Mouse (Mus musculus) testis, postnatal 14 days (tissue): ENCODE data around the gene Myo16.

Experiments
- DNase-seq: peaks from one replicate; pipeline ENCODE4 v3.0.0; 2021; ENCODE audit warnings: low spot score

The Myo16 gene

DNA sequence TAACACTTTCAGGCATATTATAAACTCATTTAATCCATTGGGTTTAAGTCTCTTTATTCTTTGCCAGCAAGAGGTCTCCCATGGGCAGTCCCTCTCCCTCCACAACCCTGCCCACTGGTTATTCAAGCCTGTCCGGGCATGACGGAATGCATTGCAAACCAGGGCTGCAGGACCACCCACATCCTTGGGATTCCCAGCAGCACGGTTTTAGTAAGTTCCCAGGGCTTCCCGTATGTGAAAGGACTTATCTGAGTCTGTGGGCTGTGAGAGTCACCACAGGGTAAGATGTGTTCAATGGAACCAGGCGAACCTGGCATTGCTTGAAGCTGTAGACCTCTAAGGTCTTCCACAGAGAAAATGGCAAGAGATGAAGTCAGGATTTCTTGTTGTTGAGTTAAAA is 471.6 kb downstream of the Myo16 start:
- DNase-seq, result no peak

- no peak for DNase-seq
These were observed 475.0 kb downstream of the Myo16 start for GRCm38 (mm10) chr8:10628725-10629124.

DNA sequence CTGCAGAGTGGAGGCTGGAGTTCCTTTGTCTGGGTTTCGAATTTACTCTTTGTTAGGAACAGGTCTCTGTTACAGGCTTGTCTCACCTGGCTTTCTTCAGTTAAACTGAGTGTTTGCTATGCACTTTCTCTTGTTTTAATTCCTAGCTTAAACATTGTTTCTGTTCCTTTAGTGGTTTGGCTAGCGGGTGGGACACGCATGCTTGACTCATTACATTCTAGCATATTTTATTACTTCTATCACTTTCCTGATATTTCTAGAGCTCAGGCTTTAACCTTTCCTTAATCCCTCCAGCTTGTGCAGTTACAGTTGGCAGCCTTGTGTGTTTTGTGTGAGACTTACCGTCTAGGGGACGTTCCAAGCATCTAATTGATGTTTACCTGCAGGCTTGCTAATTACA is 476.2 kb downstream of the Myo16 start:
- DNase-seq, result no peak

- DNase-seq, result no peak
These were observed 477.3 kb downstream of the Myo16 start for GRCm38 (mm10) chr8:10631006-10631405.

- DNase-seq, result no peak
These were observed 478.9 kb downstream of the Myo16 start for GRCm38 (mm10) chr8:10632603-10633002.

DNA sequence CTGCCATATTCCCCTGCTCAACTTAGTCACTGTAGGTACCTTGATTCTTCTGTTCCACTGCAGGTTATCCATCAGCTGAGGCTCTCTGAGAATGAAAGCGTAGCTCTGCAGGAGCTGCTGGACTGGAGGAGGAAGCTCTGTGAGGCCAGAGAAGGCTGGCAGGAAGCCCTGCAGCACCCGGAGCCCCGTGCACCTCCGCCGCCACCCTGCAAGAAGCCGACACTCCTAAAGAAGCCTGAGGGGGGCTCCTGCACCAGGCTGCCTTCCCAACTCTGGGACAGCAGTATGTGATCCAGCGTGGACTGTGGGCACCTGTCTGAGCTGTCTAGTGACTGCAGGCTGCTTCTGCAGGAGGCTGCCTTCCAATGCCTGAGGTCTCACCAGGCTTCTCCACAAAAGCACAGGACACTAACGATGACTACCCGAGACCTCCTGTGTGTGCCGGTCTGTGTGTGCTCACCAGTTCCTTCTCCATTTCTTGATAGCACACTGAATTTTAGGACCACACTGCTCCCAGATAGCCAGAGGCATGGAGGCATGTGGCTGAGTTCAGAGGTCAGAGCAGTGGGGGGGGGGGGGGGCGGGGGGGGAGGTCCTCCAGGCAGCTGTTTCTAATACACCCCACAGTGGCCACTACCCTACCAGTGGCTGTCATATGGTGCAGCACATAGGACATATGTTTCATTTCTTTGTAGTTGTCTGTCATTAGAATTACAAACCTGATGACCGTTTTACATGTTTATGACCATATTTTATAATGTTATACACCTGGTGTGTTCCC is 479.8 kb downstream of the Myo16 start:
- DNase-seq, result no peak

DNA sequence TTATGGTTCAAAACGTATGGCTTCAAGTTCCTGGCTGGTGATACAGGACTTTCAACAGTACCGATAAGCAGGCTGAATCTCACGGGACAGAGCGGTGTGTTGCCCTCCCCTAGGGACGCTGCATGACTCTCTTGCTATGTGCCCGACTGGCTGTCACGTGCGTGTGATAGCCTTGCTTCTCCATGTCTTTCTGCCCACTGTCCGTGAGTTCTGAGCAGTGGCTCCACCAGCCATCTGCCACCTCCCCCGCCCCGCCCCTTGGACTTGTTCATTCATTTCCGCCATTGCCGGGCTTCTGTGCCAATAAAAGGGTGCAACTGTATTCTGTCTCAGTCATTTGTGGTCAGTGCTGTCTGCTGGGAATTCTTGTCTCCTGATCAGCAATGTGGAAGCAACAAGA is 480.7 kb downstream of the Myo16 start:
- DNase-seq, result no peak

DNA sequence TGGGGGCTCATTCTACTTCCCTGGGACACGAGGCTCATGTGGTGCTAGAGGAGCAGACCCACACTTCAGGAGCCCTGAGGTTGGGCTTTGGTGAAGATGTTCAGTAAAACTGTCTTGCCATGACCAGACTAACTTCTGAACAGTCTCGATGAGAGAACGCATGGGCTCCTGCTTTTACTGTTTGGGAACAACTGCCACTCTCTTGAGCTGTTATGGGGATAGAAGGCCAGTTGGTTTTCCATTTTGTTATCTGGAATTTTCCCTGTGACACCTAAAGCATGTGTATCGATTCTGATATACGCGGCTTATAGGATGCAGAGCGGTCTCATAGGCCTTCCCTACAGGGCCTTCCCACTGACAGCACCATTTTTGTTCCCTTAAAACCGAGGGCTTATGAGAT is 485.2 kb downstream of the Myo16 start:
- DNase-seq, result no peak

DNA sequence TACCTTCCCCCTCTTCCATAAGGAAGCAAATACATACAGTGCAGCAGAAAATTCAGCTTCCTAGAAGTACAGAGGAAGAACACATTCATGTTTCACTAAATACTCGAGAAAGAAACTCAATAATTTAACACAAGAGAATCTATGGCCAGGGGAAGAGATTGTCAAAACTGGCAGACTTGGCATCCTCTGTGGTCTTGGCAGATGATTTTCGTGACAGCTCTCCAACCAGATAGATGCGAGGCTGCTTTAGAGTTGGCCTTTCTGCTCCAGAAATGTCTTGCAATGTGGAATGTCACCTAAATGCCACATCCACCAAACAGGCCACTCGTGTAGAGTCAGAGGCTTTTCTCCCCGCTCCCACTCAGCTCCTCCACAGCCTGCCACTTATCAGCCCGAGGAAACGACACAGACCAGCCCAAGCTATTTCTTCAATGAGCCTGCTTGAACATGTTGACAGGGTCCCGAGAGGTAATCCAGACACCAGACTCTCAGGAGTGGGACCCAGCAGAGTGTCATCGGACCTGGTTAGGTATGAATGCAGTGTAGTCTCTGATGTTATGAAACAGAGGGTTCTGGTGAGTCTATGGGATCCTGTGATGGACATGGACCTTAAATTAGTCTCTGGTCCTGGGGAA is 486.6 kb downstream of the Myo16 start:
- no peak for DNase-seq

DNA sequence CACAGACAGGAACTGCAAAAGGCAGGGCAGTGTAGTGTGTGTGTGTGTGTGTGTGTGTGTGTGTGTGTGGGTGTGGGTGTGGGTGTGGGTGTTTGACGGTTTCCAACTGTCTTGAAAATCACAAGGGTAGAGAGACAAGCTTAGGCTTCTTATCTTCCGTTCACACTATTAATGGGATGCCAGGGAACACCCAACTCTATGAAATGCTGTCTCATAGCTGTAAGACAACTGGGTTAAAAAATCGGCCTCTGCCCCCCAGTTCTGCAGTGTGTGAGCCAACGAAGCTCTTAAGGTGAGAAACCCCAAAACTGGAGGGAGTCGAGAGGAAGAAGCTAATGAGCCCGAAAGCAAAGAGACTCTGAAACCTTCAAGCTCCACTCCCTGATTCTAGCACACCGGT is 487.1 kb downstream of the Myo16 start:
- no peak for DNase-seq

DNA sequence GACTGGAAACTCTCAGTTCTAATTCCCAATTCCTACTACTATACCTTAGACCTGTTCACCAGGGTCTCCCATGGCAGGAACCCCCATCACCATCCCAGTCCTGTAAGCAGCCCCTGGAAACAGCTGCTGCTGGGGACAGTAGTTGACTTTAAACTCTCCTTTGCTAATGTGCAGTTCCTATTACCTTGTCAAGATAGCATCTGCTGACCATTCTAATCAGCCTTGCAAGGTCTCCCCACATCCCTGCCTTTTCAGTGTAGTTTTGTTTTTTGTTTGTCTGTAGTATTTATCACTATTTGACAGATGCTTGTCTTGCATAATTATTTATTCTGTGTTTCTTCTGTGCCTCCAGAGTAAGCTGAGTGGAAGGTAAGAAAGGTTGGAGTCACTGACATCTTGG is 487.6 kb downstream of the Myo16 start:
- no peak for DNase-seq

DNA sequence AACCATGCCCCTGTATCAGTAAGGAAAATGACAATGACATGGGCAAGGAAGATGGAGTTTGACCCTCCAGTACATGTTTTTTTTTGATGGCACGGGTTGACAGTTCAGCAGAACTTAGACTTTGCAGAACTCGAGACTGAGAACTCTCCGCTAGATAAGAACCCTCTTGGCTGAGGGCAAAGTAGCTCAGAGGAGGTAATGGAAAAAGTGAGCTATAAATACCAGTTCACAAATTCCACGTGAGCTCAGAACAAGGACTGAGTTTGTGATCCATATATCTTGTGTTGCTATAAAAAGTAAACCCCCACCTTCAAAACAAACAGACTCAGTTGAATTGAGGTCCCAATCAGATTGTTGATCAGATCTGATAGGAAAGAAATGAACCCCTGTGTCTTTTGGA is 489.5 kb downstream of the Myo16 start:
- no peak for DNase-seq

DNA sequence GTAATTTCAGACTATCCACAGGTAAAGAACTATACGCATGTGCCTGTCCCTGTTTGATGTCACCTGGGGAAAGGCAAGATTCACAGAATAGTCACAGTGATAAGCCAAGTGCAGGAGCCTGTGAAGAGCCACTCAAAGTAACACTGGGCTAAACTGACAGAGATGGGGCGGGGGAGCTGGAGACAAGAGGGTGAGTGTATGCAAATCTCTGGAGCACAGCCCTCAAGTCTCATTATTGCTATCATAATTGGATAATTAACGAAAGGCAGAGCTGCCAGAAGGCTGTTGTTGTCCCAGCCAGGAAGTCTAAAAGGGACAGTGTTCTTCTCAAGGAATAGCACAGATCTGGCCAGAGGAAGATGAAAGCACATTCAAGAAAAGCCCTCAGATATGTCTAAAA is 490.8 kb downstream of the Myo16 start:
- DNase-seq, result no peak

- no peak for DNase-seq
These were observed 492.0 kb downstream of the Myo16 start for GRCm38 (mm10) chr8:10645740-10646139.

DNA sequence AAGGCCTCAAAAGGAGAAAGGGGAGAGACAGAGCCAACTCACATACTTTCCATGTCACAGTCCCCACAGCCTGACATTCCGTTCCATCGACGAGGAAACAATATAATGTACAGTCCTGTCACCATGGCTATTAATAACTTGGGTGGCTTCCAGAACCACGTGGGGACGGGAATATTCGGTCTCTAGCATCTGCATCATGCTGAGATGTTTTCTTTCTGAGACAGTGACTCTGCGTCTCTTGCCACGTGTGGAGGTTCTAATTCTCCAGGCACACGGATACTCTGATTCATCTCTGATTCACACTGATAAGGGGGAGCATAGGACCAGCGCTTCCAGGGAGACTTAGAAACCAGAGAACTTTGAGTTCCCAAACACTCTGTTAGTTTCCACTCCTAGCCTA is 492.8 kb downstream of the Myo16 start:
- DNase-seq, result no peak

DNA sequence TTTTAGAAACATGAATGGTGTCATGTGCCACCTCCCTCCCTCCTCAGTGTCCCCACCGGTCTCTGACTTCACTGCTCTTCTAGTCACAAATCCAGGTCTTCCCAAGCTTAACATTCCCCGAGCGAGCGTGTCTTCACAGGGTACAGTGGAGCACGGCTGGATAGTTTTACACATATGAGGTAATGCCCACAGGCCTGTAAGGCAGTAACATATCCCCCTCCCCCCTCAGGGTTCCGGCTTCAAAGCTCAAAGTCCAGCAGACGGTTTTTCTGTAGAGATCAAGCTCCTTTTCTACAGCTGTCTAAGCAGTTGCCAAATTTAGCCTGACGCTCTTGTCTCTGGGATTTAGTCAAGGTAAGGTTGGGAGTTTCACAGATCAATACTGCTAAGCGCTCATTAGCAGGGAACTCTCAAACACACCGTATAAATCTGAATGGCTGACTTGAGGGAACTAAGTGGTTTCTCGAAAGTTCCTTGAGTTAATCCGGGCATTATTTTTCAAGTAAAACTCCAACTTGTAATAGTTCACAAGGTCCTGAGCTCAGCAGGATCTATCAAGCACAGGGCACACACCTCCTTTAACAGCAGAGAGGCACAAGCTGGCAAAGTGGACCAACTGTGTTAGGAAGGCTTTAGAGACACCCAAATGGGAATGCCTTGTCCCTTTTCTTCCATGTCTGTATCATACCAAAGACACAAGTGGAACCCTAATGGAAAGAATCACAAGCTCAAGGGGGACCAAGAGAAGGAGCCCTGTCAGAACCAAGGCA is 498.0 kb downstream of the Myo16 start:
- DNase-seq, result no peak

DNA sequence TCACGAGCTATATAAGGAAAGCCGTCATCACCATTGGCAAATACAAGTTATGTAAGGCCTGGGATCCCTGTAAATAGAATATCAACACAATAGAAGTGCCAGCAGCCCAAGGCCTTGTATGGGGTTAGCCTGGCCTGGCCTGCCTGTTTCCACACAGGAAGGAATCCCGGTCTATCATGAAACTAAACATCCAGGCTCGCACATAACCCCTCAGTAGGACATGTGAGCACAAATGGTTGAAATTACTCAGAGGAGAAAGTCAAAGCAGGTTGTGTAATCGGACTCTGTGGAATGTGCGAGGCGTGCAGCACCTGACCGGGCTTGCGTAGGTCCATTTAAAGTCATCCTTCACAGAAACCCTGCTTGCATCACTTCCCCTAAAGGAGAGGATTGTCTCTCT is 499.6 kb downstream of the Myo16 start:
- DNase-seq, result no peak

DNA sequence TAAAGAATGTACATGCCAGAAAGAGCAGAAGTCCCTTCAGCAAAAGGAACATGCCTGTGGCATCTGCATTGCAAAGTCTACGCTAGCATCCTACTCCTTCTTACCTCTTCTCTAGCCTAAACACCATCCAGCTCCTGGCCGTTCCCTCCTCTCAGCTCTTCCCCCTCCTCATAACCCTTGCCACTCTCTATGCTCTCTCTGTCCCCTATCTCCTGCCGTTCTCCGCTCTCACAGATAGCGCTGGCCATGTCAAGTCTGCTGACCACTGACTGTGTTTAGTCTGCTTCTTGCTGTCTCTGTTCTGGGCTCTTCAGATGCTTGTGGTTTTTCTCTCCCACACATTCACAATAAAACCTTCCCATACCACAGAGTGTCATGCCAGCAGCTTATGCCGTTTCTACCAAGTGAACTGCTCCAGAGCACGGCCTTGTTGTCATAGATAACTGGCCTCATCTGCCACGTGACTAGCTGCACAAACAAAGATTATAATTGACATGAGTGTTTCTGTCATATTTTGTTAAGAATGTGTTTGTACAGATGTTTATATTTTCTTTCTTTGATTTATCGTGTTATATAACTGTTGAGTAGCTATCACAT is 501.3 kb downstream of the Myo16 start:
- no peak for DNase-seq

DNA sequence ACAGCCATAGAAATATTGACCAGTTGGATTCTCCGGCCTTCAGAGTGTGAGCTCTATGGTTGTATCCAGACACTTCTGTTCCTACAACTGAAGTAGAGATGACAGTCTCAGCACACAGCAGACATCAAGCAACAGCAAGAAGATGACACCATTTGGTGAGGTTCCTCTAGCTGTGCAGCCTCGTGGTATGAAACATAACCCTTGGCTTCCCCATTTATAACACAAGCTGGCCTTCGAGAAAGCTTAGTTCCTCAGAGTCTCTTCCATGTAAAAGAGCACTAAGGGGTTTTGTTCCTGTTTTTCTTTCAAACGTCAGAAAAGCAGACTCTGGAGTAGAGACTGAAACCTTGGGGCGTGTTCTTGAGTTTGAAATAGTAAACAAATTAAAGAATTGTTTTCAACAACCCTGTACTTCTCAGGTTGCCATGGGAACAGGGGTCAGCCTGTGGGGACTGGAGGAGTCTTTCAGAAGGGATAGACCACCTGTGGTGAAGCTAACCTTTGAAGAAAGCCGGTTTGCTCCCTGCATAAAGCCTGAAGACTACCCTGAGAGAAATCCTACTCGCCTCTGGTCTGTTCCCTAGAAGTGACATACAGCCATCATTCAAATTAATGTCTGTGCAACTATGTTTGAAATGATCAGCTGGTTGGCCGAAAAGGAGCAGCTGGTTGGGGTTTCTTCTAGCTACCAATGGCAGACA is 510.2 kb downstream of the Myo16 start:
- no peak for DNase-seq

DNA sequence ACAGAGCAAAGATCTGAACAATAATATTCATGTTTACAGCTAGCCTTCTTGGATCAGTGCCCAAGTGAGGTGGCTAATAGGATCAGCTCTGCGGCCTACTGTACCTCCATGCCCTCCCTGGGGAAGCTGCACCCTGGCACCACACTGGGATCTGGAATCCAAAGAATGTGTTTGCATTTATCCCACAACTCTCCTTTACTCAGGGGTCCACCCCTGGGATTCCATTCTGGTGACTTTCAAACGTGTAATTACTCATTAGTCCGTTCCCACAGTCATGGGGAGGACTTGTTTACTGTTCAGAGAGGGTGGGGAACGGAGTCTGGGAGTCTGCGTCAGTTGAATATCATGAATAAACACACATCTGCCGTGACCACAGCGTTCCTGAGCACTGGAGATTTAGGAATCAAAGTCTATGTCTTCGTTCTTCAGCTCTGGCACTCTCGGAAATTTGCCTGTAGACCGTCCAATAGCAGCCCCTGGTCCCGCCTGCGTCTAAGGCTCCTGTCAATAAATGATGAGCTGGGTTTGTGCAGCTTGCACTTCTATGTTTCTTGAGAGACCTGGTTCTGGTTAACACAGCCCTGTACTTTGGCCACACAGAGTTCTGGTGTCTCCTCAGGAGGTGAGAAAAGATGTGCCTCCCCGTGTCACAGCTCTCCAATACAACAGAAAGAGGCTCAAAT is 511.3 kb downstream of the Myo16 start:
- DNase-seq, result no peak

DNA sequence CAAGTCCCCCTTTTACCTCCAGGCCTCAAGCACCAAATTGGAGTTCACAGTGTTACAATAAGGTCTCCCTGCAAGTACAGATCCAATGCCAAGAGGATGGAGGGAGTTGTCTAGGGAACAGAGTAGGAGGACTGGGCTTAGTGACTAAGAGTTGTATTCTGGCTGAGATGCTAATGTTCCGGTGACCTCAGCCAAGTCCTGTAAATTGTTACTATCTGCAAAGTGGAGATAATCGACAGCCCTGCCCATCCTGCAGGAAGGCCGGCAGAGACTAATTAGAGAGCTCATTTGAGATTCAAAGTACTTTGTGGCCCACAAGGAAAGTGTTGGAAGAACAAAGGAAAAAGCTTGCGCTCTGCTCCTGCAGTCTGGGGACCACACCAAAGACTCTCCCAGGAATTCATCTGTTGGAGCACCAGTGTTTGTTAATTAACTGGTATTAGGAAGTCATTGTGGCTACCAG is 512.1 kb downstream of the Myo16 start:
- peak; percentile 19 for DNase-seq
